Mouse (Mus musculus) MEL (cell line): ENCODE results near the gene Nyap1.
A peak's percentile ranks its signal among the peaks of the same experiment; 100 is the strongest.

Experiments used
- BHLHE40 ChIP-seq: IDR thresholded peaks from 2 replicates; pipeline ENCODE4 v1.6.1; 2012; ENCODE audit warnings: low read depth, mild to moderate bottlenecking, inconsistent platforms, low read length, improper control_type of control experiment, borderline replicate concordance
- CTCF ChIP-seq, 3 experiments: IDR thresholded peaks in 2 of 3; conservative IDR thresholded peaks in 1 of 3; 2 replicates each; pipeline ENCODE4 v1.5.1; 2011 to 2012; ENCODE audit warnings: low read length in 3 of 3, low read depth in 2 of 3, mild to moderate bottlenecking in 2 of 3, improper control_type of control experiment in 1 of 3, inconsistent platforms in 1 of 3, mixed read lengths in 1 of 3, moderate library complexity in 1 of 3; ENCODE audit not compliant: control insufficient read depth in 1 of 3, insufficient read depth in 1 of 3, poor library complexity in 1 of 3, severe bottlenecking in 1 of 3
- MXI1 ChIP-seq: IDR thresholded peaks from 2 replicates; pipeline ENCODE4 v1.6.1; 2011; ENCODE audit warnings: mild to moderate bottlenecking, low read depth, low read length, improper control_type of control experiment
- NELFE ChIP-seq: IDR thresholded peaks from 2 replicates; pipeline ENCODE4 v1.6.1; 2011; ENCODE audit warnings: low read depth, low read length, improper control_type of control experiment
- SMC3 ChIP-seq: IDR thresholded peaks from 2 replicates; pipeline ENCODE4 v1.6.1; 2011; ENCODE audit warnings: low read depth, low read length, improper control_type of control experiment
- TCF12 ChIP-seq: IDR thresholded peaks from 2 replicates; pipeline ENCODE4 v1.6.1; 2014; ENCODE audit warnings: low read depth, mild to moderate bottlenecking, inconsistent platforms, low read length, improper control_type of control experiment, moderate library complexity
- UBTF ChIP-seq: IDR thresholded peaks from 2 replicates; pipeline ENCODE4 v1.6.1; 2012; ENCODE audit warnings: low read depth, mild to moderate bottlenecking, inconsistent platforms, low read length, improper control_type of control experiment, moderate library complexity, borderline replicate concordance; ENCODE audit not compliant: insufficient read depth
- USF1 ChIP-seq: IDR thresholded peaks from 2 replicates; pipeline ENCODE4 v1.6.1; 2014; ENCODE audit warnings: low read depth, mild to moderate bottlenecking, inconsistent platforms, low read length, improper control_type of control experiment, moderate library complexity

DNA sequence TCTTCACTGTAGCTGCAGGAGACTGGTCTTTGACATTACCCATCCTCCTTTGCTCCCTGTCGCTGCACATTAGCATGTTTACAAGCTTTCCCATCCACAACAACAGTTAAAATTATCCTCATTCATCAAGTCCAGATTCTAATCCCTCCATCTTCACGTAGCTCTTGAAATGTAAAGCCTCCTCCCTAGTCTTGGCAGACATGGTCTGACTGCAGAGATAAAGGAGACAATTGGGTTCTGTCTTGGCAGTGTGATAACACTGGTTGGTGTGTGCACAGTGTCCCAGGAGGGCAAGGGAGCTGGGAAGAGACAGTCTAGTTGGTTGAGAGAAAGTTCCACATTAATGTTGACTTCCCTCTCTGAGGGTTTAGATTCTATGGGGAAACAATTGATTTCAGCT is 41.6 kb downstream of the Nyap1 start:
- TF ChIP-seq TCF12 (peak; percentile 46; the same call in 1 of the 2 replicates), CTCF (IDR thresholded peaks at IDR 0.05 in 2 of 3, conservative IDR thresholded peaks at IDR 0.05 in 1 of 3; ENCODE audit: control insufficient read depth in 1 of 3, insufficient read depth in 1 of 3, low read depth in 2 of 3, low read length in 3 of 3, poor library complexity in 1 of 3, severe bottlenecking in 1 of 3) (no peak), USF1 (no peak), UBTF (no peak), MXI1 (no peak), NELFE (no peak), SMC3 (no peak), BHLHE40 (no peak)
